Mouse (Mus musculus) embryonic facial prominence, embryonic 15.5 days (tissue): ENCODE results near the gene Clrn3. TPM values are rescaled to one million over a fixed set of nuclear protein-coding genes. Genes with fewer than 3 reads are reported as not detected.
A peak's percentile ranks its signal among the peaks of the same experiment; 100 is the strongest.

Experiments used
- ATAC-seq: fragments of 200-750 bp; cut with Nextera tagmentation; 2 replicates; pipeline ENCODE4 v1.8.0; 2017; ENCODE audit warnings: low read depth, moderate TSS enrichment; ENCODE audit not compliant: insufficient number of reproducible peaks, low FRiP score, low TSS enrichment
- H3K27ac ChIP-seq: fragments of 300-500 bp; sonication (generic); replicated peaks from 2 replicates; pipeline ENCODE4 v1.5.1; 2015; ENCODE audit warnings: mild to moderate bottlenecking, inconsistent platforms
- H3K27me3 ChIP-seq: fragments of 300-500 bp; sonication (generic); 2 replicates; pipeline ENCODE4 v1.6.1; 2015; ENCODE audit warnings: inconsistent platforms
- H3K36me3 ChIP-seq: fragments of 300-500 bp; sonication (generic); 2 replicates; pipeline ENCODE4 v1.6.1; 2015; ENCODE audit warnings: mild to moderate bottlenecking, inconsistent platforms
- H3K4me1 ChIP-seq: fragments of 300-500 bp; sonication (generic); 2 replicates; pipeline ENCODE4 v1.6.1; 2015; ENCODE audit warnings: inconsistent platforms
- H3K4me2 ChIP-seq: fragments of 300-500 bp; sonication (generic); replicated peaks from 2 replicates; pipeline ENCODE4 v1.6.1; 2015; ENCODE audit warnings: mild to moderate bottlenecking, inconsistent platforms
- H3K4me3 ChIP-seq: fragments of 300-500 bp; sonication (generic); replicated peaks from 2 replicates; pipeline ENCODE4 v1.5.1; 2015; ENCODE audit warnings: mild to moderate bottlenecking, inconsistent platforms
- H3K9ac ChIP-seq: fragments of 300-500 bp; sonication (generic); 2 replicates; pipeline ENCODE4 v1.6.1; 2015; ENCODE audit warnings: inconsistent platforms
- H3K9me3 ChIP-seq: fragments of 300-500 bp; sonication (generic); replicated peaks from 2 replicates; pipeline ENCODE4 v1.6.1; 2016; ENCODE audit warnings: inconsistent platforms
- WGBS: fragments of 180-500 bp; shearing (Covaris S2); methylation state at CpG from one replicate; pipeline ENCODE4 v1.1.7; 2015; 5-methylcytosine and 5-hydroxymethylcytosine counted together
- polyA plus RNA-seq: library from polyadenylated mRNA; unstranded; fragments of >200 nt; fragmentation: Nextera tagmentation; extraction: Ambion mirVana; gene quantifications from 2 replicates; pipeline ENCODE4 v1.2.1, GENCODE M21; 2015

Gene Clrn3
- polyA plus RNA-seq, 1 experiment from 2014 or later, result not detected

DNA sequence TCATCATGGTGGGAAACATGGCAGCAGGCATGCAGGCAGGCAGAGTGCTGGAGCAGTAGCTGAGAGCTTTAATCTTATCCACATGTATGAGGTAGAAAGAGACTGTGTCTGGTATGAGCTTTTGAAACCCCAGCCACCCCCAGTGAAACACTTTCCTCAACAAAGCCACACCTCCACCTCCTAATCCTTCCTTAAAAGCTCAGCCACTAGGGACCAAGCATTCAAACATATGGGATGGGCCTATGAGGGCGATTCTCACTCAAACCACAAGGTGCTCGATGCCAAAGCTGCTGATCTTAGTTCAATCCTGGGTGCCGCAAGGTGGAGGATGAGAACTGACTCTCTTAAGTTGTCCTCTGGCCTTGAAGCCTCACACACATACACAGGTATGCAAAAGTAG is 25.1 kb upstream of the Clrn3 start:
- ATAC-seq, result no peak

DNA sequence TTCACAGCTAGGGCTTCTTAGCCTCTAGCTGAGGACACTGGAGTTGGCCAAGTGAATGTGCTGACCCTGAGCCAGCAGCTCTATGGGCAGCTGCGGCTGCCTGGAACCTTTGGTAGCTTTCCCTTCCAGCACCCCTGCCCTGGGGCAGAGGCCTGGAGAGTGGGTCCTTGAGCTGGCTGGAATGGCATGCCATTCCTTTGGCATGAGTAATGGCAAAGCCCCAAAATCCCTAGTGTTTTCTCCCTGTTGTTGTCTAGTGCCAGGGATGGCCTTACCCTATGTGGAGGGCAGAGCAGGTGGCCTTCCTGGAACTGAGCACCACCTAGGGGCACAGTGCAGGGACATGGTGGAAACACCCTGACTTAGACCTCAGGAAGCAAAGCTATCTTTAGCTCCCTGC is 23.1 kb upstream of the Clrn3 start:
- Histone ChIP-seq H3K9ac (no peak overlapping the region), H3K36me3 (no peaks in the 10 kb centered on the region), H3K4me1 (peaks cover 13% of the 10 kb centered on the region; the same call in 1 of the 2 replicates), H3K27me3 (0 out of 2 replicates have a peak, but pooled peaks cover 6% of the 10 kb centered on the region), H3K27ac (no peak overlapping the region), H3K4me2 (no peak overlapping the region), H3K4me3 (no peak overlapping the region), H3K9me3 (no peaks in the 10 kb centered on the region)
- 63% methylated on average over 1 of the region's 1 CpGs for WGBS
- ATAC-seq, result no peak

More for the DNA sequence above, 25.1 kb upstream of the Clrn3 start:
- H3K4me2 ChIP-seq, result no peak overlapping the region
- no peak overlapping the region for H3K9ac ChIP-seq
- no peak overlapping the region for H3K4me3 ChIP-seq
- 76% methylated on average over 3 of the region's 3 CpGs for WGBS
- 0 out of 2 replicates have a peak, but pooled peaks cover 6% of the 10 kb centered on the region for H3K27me3 ChIP-seq
- peaks cover 10% of the 10 kb centered on the region; the same call in 1 of the 2 replicates for H3K4me1 ChIP-seq
- H3K27ac ChIP-seq, result no peak overlapping the region
- H3K36me3 ChIP-seq, result no peaks in the 10 kb centered on the region
- H3K9me3 ChIP-seq, result no peaks in the 10 kb centered on the region

GRCm38 (mm10) chr7:135548434-135548833 is 20.0 kb upstream of the Clrn3 start:
- Histone ChIP-seq H3K27ac (no peak overlapping the region), H3K9me3 (no peaks in the 10 kb centered on the region), H3K4me3 (no peak overlapping the region), H3K4me2 (no peak overlapping the region), H3K36me3 (no peaks in the 10 kb centered on the region), H3K4me1 (peaks cover 13% of the 10 kb centered on the region; the same call in 1 of the 2 replicates), H3K9ac (no peak overlapping the region), H3K27me3 (peaks cover 3% of the 10 kb centered on the region; the same call in 1 of the 2 replicates)
- WGBS, result 67% methylated on average over 6 of the region's 6 CpGs
- ATAC-seq, result no peak

- H3K9ac ChIP-seq, result no peak overlapping the region
- H3K4me3 ChIP-seq, result no peak overlapping the region
- no peaks in the 10 kb centered on the region for H3K36me3 ChIP-seq
- WGBS, result 48% methylated on average over 5 of the region's 5 CpGs
- H3K4me1 ChIP-seq, result peaks cover 11% of the 10 kb centered on the region; the same call in 1 of the 2 replicates
- no peak overlapping the region for H3K27ac ChIP-seq
- ATAC-seq, result no peak
- H3K4me2 ChIP-seq, result no peak overlapping the region
- peaks cover 3% of the 10 kb centered on the region; the same call in 1 of the 2 replicates for H3K27me3 ChIP-seq
- H3K9me3 ChIP-seq, result no peaks in the 10 kb centered on the region
Measured at GRCm38 (mm10) chr7:135546530-135546929, 18.1 kb upstream of the Clrn3 start.

DNA sequence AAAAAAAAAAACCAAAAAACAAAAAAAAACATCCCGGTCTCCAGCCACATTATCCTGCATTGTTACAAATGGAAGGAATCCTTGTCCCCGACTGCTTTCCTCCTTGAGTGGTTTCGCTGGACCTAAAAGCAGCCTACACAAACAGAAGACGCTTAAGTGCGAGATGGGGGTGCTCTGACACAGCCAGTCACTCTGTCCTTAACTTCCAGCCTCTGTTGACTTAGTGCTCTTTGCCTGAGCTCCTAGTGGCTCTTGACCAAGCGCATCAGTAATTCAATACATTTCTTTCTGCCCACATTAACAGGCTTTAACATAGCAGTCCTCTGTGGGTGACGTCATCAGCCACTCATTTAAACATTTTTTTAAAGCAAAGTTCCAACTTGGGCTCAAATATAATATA is 17.5 kb upstream of the Clrn3 start:
- no peak for ATAC-seq
- Histone ChIP-seq H3K36me3 (no peaks in the 10 kb centered on the region), H3K4me3 (no peak overlapping the region), H3K9ac (no peak overlapping the region), H3K9me3 (no peaks in the 10 kb centered on the region), H3K27ac (no peak overlapping the region), H3K4me2 (no peak overlapping the region), H3K4me1 (0 out of 2 replicates have a peak, but pooled peaks cover 8% of the 10 kb centered on the region), H3K27me3 (peaks cover 3% of the 10 kb centered on the region; the same call in 1 of the 2 replicates)
- WGBS, result 54% methylated on average over 7 of the region's 7 CpGs

DNA sequence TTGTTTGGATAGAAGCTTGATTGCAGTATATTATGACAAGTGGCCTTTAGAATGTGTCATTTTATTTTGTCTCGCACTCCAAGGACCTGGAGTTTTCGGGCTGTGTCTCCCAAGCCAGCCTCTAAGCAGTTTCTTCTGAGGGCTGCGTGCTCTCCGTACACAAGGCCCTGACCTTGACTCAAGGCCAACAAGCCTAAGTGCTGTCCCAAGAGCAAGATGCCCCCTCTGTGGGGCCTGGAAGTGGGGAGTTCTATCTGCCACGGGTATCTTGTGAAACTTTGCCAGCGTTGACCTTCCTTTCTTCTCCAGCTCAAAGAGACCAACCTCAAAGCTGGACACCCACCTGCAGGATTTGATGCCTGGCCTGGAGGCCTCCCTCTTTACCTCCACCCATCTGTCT is 15.9 kb upstream of the Clrn3 start:
- 91% methylated on average over 6 of the region's 6 CpGs for WGBS
- Histone ChIP-seq H3K27me3 (no peaks in the 10 kb centered on the region; the same call in 1 of the 2 replicates), H3K4me2 (no peak overlapping the region), H3K36me3 (no peaks in the 10 kb centered on the region), H3K4me3 (no peak overlapping the region), H3K4me1 (0 out of 2 replicates have a peak, but pooled peaks cover 3% of the 10 kb centered on the region), H3K9me3 (no peaks in the 10 kb centered on the region), H3K27ac (no peak overlapping the region), H3K9ac (no peak overlapping the region)
- ATAC-seq, result no peak

DNA sequence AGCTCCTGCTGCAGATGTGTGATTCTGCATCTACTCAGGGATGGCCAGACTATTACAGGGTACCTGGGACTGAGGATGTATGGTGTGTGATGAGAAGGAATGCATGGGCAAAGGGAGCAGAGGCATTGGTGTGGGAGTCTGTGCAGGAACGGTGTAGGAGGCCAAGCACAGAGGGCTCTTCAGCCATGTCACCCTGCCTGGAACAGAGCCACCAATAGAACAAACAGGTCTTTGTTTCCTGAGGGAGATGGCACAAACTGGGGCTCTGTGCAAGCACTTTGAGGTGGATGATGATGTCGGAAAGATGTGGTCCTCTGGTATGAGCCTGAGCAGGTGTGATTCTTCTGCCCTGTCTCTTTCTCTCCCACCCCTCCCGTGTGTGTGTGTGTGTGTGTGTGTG is 14.6 kb upstream of the Clrn3 start:
- Histone ChIP-seq H3K4me1 (peaks cover 9% of the 10 kb centered on the region; the same call in 1 of the 2 replicates), H3K4me3 (no peak overlapping the region), H3K9ac (no peak overlapping the region), H3K27ac (no peak overlapping the region), H3K27me3 (peaks cover 11% of the 10 kb centered on the region), H3K4me2 (no peak overlapping the region), H3K36me3 (no peaks in the 10 kb centered on the region), H3K9me3 (no peaks in the 10 kb centered on the region)
- no peak for ATAC-seq
- 30% methylated on average over 3 of the region's 3 CpGs for WGBS

DNA sequence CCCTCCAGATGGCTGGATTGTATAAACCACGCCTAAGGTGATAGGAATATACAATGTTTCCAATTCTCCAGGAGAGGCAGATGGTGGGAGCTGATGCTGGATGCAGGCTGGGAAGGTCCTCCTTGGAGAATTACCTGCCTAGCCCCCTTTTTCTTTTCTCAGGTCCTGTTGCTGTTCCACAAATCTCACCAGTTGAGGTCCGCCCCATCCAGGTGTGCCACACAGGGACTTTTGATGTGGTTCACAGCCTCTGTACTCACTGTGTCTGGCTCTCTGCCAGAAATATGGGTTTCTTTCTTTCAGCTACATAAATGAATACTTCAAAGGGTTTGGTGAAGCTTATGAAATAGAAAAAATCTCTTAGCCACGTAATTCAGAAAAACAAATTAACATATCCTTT is 13.8 kb upstream of the Clrn3 start:
- no peak for ATAC-seq
- Histone ChIP-seq H3K27ac (no peak overlapping the region), H3K36me3 (no peaks in the 10 kb centered on the region), H3K4me1 (peaks cover 9% of the 10 kb centered on the region; the same call in 1 of the 2 replicates), H3K4me2 (no peak overlapping the region), H3K9ac (no peak overlapping the region), H3K27me3 (peaks cover 11% of the 10 kb centered on the region), H3K9me3 (no peaks in the 10 kb centered on the region), H3K4me3 (no peak overlapping the region)
- 47% methylated on average over 3 of the region's 3 CpGs for WGBS

GRCm38 (mm10) chr7:135539429-135539828 is 11.0 kb upstream of the Clrn3 start:
- Histone ChIP-seq H3K27ac (no peak overlapping the region), H3K36me3 (no peaks in the 10 kb centered on the region), H3K4me1 (peaks cover 6% of the 10 kb centered on the region; the same call in 1 of the 2 replicates), H3K27me3 (peaks cover 11% of the 10 kb centered on the region), H3K4me3 (peak overlapping the region; percentile 70; the same call in 1 of the 2 replicates), H3K4me2 (peak overlapping the region; percentile 15; the same call in 1 of the 2 replicates), H3K9ac (no peak overlapping the region), H3K9me3 (no peaks in the 10 kb centered on the region)
- ATAC-seq, result no peak
- WGBS, result 72% methylated on average over 2 of the region's 2 CpGs

DNA sequence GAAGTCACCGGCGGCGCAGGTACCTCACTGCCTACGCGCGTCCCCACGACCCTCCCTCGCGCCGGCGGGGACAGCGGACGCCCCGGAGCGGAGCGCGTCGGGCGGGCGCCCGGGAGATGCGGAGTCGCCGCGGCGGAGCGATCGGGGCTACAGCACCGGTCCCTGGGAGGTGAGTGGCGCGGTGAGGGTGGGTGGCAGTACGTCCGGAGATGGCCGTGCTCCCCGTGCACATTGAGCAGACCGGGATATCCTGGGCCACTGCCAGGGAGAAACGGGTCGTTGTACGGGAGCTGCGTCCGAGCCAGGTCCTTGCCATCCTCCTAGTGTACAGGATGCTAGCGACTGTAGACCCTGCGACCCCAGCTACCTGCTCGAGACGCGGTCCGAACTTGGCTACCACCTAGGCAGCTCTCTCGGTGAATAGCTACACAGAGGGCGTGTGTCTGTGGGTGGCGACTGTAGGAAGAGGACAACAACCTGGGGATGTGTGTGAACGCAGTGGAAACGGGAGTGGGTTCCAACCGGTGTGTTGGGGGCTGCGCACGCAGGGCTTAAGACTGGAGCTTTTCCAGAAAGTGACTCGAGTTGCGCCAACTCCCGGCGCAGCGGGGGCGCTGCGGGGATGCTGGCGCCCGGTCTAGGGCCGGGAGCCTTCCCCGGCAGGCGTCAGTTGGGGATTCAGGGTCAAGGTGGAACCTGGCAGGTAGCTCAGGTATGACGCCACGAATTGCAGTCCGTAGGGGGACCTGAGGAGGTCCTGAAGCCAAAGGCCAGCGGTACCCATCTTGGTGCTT is 9.7 kb upstream of the Clrn3 start:
- ATAC-seq, result 0 out of 2 replicates have a peak, but pooled peaks have one; percentile 23
- under 1% methylated on average over 71 of the region's 71 CpGs for WGBS
- H3K4me1 ChIP-seq, result peaks cover 6% of the 10 kb centered on the region; the same call in 1 of the 2 replicates
- H3K9ac ChIP-seq, result peak overlapping the region; percentile 45
- H3K27me3 ChIP-seq, result peaks cover 11% of the 10 kb centered on the region
- peak overlapping the region; percentile 97 for H3K4me2 ChIP-seq
- peak overlapping the region; percentile 51; the same call in 1 of the 2 replicates for H3K27ac ChIP-seq
- no peaks in the 10 kb centered on the region for H3K36me3 ChIP-seq
- H3K4me3 ChIP-seq, result peak overlapping the region; percentile 70
- H3K9me3 ChIP-seq, result no peaks in the 10 kb centered on the region

DNA sequence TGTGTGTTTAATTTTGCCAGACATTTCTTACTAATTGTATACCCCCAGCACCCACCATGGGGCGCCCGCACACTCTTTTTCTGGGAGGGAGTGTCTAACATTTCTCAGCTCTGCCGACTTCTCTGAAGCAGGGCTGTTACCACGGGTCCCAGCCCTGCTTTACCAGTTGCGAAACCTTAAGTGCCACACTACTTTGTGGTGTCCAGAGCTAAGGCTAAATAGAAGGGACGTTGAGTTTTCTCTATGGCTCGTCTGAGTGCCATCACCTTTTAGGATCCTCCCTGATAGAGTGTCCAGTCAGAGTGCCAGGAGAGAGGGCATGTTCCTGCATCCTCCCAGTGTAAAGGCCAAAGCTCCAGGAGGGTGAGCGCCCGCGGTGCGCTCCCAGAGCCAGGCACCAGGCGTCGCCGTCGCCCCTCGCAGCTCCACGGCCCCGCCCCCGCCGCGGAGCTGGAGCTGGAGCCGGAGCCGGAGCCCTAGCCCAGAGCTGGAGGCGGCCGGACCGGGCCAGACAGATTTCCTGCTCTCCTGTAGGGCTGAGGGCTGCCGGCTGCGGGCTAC is 9.0 kb upstream of the Clrn3 start, which contains the start of gene Ptpre:
TSS of gene Ptpre (plus strand) at position 141 of the 561 bp plus-strand sequence.
- WGBS, result 3% methylated on average over 28 of the region's 28 CpGs
- Histone ChIP-seq H3K36me3 (no peaks in the 10 kb centered on the region), H3K27ac (peak within 1 kb of the TSS; percentile 63; the same call in 1 of the 2 replicates)

More for the DNA sequence above, 9.0 kb upstream of the Clrn3 start, which contains the start of gene Ptpre:
- H3K4me2 ChIP-seq, result peak within 1 kb of the TSS; percentile 97
- H3K9ac ChIP-seq, result peak within 1 kb of the TSS; percentile 45
- peak; percentile 87 for ATAC-seq
- H3K4me3 ChIP-seq, result peak within 1 kb of the TSS; percentile 70
- H3K27me3 ChIP-seq, result peaks cover 11% of the 10 kb centered on the region
- H3K9me3 ChIP-seq, result no peaks in the 10 kb centered on the region
- H3K4me1 ChIP-seq, result peaks cover 6% of the 10 kb centered on the region; the same call in 1 of the 2 replicates
